Mouse (Mus musculus): ENCODE measurements around the gene Zfp184. TPM values are rescaled to one million over a fixed set of nuclear protein-coding genes. Genes with fewer than 3 reads are reported as not detected.

The Zfp184 gene
- polyA plus RNA-seq, 1 experiment, result 1.4 TPM

DNA sequence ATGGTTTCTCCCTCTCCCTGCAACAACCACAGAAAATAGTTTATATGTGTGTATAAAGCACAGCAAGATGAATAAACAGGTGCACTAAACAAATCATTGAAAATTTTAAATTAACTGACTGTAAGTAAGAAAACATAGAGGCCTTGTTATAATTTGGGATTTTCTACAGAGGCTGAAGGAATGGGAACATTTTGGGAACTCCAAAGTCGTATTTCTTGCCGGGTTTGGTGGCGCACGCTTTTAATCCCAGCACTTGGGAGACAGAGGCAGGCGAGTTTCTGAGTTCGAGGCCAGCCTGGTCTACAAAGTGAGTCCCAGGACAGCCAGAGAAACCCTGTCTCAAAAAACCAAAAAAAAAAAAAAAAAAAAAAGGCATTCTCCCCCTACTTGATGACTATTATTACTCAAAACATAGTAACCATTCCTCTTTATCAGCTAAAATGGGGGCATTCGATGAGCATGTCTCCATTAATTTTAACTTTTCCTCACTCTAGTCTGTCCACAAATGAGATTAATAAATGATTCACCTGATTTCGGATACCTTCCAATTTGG lies 24.1 kb upstream of the Zfp184 start:
- no peak for DNase-seq (ENCODE audit: low read depth)

DNA sequence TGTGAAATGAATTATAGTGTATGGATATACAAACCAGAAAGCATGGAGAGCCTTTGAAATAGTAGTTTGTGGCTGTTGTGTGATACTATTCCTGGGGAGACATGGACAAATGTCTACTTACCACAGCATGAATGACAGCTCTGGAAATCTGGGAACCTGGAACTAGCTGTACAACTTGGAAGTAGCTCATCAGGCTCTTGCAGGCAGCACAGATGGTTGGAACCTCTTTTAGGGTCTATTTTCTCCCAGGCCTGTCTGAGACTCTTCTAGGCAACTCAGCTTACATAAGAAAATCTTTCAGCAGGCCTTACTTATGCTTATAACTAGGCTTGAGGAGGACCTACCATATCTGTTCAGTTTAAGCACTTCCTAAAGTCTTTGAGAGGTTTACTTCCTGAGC lies 21.5 kb upstream of the Zfp184 start:
- DNase-seq (ENCODE audit: low read depth), result no peak

DNA sequence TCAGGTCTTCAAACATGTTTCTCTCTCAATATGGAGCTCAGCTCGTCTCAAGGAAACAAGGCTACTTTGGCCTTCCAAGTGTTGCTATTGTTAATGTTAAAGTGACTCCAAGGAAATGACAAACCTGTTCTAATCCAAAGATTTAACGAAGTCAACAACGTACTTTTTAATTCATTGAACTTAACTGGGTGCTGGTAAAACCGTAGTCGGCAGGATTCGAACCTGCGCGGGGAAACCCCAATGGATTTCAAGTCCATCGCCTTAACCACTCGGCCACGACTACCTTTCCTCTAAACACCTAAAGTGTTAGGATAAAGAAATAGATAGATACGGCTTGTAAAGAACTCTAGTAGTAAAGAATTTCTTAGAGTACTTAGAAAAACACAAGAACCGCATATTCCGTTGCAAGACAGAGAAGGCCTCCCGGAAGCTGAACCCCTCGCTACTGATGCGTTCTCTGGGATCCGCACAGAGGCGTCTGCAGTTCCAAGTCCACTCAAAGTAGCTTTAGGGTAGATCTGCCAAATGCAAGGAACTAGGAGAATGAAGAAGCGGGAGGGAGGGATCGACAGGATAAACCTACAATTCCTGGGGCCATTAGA lies 20.1 kb upstream of the Zfp184 start:
- no peak for DNase-seq (ENCODE audit: low read depth)

DNA sequence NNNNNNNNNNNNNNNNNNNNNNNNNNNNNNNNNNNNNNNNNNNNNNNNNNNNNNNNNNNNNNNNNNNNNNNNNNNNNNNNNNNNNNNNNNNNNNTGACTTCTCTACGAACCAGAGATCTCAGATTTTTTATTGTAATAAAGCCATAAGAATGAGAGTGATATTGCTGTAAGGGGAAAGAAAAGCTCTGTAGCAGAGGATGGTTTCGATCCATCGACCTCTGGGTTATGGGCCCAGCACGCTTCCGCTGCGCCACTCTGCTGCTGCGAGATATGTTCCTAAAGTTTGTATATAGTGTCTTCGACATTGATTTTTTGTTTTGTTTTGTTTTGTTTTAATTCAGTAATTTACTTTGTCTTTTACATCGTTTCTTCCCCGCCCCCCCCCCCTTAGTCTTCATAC lies 13.9 kb upstream of the Zfp184 start:
- no peak for DNase-seq (ENCODE audit: low read depth)

DNA sequence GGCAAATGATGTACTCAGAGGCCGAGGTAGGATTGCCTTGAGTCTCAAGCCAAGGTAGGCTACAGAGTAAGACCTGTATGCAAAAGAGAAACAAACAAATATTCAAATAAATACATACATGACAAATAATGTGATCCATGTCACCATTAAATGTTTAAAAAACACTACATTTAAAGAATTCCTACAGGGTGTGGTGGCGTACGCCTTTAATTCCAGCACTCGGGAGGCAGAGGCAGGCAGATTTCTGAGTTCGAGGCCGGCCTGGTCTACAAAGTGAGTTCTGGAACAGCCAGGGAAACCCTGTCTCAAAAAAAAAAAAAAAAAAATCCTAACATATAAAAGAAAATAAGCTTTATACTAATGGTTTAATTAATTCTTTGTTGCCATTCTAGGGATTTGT lies 13.2 kb upstream of the Zfp184 start:
- DNase-seq (ENCODE audit: low read depth), result no peak

DNA sequence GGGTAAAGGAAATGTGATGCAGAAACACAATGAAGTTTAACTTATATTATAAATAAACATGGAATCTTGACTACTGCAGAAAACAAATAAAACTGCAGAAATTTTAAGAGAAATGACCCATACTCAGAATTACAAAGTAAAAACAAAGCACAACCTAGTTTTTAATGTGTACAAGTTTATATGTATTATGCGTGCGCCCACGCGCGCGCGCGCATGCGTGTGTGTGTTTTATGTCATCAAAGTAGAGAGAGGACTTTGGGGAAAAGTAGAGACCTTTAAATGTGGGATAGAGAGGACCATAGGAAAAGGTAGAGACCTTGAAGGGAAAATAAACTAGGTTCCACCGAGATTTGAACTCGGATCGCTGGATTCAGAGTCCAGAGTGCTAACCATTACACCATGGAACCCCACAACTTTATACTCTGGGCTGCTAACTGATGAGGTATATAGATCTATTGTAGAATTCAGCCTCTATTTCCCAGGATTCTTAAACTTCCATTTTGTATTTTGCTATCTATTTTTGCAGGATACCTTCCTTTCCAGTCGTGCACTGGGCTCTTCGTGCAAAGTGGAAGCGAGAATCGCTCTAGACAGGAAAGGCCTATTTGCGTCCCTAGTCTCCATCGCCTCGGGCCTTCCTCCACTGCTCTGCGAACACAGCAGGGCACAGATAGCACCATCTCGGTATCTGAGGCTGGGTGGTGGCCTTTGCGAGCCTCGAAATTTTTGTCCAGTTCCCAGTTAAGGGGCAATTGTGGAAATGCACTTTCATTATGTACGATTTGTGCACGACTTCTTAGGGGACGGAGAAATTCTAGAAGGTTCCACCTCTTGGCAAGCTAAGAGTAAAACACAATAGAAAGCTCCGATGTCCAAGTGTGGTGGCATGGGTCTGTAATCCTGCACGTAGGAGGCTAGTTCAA lies 11.0 kb upstream of the Zfp184 start:
- DNase-seq (ENCODE audit: low read depth), result no peak

DNA sequence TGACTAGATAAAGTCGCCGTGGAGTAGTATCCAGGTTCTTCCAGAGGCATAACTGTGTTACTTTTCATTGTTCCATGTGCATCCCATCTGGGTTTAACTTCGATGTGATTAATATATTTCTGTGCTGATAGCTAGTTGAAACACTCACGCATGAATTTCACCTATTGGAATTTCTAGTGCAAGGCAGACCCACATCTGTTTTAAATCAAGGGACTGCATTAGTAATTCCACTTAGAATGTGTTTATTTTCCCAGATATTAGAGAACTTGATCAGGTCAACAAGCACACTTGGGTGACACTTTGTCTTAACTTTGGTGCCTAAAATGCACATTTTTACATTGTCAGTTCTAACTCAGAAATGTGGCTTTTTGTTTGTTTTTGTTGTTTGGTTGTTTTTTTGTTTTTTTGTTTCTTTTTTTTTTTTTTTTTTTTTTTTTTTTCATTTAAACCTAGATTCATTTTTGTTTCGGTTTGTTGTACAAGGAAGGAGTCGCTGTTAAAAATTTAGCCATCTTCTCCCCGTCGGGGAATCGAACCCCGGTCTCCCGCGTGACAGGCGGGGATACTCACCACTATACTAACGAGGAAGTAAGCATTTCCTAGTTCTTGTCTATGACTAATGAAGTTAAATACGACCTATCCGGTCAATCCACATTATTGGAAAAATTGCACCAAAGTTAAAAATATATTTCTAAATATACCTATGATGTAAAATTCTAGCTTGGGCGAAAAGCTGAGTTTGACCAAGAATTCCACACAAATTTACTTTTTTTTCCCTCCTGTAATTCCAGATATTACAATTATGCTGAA lies 9.7 kb upstream of the Zfp184 start:
- no peak for DNase-seq (ENCODE audit: low read depth)

DNA sequence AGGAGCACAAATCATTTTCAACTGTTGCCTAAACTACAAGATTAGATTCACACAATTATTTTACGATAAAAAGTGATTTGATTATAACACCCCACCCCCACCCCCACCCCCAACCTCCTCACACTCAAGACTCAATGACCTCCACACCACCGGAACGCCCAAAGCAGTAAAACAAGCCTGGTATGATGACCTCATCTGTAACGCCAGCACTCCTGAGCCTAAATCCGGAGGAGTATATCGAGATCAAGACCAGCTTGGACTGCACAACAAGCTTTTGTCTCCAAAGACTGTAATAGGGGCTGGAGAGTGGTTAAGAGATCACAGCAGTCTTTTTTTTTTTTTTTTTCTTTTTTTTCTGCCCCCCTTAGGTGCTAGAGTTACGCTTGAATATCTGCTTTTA lies 9.1 kb upstream of the Zfp184 start:
- no peak for DNase-seq (ENCODE audit: low read depth)

DNA sequence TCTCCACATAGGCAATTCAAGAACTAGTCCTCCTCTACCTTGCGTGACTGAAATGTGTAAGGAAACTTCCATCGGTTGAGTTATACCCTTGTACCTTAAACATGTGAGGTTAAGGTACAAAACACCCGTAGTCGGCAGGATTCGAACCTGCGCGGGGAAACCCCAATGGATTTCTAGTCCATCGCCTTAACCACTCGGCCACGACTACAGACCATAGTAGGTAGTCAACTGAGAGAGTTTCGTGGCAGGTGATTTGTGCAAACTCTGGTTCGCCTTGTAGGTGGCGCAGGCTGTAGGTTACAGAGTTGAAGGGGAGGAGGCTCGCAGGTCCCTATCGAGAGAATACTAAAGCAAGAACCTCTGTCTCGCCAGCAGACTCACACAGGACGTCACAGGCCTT lies 7.9 kb upstream of the Zfp184 start:
- DNase-seq (ENCODE audit: low read depth), result no peak

DNA sequence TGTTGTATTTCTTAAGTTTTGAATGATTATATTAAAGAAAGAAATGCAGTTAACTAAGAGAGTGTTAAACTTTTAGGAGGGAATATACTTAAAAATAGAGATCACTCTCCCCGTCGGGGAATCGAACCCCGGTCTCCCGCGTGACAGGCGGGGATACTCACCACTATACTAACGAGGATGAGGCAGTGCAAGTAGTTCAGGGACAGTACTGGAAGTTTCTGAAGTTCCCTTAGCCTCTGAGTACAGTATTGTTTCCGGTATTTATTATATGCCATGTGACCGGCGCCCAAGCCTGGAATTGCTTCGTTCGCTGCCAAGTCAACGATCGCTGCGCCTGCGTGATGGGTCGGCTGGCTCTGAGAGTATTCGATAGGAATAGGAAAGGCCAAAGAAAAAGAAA lies 4.7 kb upstream of the Zfp184 start:
- no peak for DNase-seq (ENCODE audit: low read depth)

DNA sequence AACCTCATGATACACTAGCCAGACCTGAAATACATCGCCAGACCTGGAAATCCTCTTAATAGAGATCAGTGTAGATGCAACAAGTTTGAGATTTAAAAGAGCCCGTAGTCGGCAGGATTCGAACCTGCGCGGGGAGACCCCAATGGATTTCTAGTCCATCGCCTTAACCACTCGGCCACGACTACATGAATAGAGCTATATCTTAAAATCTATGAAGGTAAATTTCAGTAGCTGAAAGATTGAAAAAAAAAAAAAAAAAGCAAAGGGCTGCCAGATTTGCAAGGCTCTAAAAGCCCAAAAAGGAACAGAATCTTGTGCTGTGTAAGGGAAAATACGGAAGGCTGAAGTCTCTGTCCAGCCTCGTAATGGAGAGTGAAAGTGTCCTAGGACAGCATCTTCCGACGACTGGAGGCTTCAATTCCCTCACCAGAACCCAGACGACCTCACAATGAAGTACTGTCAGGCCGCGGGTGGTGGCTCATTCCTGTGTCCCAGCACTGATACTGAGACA lies 4.0 kb upstream of the Zfp184 start:
- no peak for DNase-seq (ENCODE audit: low read depth)

DNA sequence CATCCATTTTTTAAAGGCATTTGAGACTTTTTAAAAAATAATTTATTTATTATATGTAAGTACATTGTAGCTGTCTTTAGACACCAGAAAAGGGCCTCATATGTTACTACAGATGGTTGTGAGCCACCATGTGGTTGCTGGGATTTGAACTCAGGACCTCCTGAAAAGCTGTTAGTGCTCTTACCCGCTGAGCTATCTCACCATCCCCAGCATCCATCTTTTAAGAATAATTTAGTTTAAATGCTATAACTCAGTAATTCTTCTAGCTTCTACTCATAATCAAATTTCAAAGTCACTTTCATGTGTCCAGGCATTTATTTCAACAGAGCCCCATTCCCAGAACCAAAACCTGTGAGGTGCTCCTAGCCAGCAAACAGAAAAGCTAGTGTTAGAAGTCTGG lies 1.2 kb upstream of the Zfp184 start:
- no peak for DNase-seq (ENCODE audit: low read depth)

DNA sequence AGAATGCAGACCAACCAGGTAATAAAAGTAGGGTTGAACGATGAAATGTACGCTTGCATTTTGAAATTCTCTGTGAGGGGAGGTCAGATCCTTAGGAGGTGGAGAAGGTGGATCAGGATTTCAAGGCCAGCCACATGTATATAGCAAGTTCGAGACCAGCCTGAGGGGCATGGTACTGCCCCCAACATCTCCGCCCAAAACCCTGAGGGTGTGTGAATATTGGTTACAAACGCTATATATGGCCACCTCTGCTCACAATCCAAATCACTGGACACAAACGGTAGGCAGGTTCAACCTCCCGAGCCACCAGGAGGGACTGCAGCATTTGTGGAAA lies 335 bp upstream of the Zfp184 start:
- DNase-seq (ENCODE audit: low read depth), result no peak

DNA sequence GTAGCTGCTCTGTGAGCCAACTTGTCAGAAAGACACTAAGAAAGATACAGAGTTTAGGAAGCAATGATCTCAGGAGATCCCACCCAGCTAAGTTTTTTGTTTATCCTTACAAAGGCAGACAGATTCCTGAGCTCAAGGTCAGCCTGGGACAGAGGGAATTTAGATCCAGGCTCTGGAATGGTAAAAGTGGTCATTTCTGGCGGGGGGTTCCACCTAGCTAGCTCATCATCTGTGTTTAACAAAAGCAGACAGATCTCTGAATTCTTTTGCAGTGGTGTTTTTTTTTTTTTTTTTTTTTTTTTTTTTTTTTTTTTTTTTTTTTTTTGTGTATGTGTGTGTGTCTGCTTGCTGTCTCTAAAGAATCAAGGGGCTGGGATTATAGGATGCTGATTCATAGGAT lies 24.4 kb downstream of the Zfp184 start:
- DNase-seq (ENCODE audit: low read depth), result no peak

DNA sequence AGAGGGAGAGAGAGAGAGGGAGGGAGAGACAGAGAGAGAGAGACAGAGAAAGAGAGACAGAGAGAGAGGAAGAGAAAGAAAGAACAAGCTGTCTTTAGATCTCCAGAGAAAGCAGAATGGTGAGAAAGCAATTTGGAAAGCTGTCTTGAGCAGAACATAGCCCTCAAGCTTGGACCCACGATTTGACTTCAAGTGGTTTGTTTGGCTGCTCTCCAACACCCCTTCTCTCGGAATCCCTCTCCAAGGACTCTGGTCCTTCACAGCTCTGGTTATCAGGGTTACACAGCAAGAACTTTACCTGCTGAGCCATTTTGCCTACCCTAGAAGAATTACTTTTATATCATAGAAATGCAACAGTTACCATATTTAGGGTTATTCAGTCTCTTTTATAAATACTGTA lies 24.9 kb downstream of the Zfp184 start:
- DNase-seq (ENCODE audit: low read depth), result no peak

DNA sequence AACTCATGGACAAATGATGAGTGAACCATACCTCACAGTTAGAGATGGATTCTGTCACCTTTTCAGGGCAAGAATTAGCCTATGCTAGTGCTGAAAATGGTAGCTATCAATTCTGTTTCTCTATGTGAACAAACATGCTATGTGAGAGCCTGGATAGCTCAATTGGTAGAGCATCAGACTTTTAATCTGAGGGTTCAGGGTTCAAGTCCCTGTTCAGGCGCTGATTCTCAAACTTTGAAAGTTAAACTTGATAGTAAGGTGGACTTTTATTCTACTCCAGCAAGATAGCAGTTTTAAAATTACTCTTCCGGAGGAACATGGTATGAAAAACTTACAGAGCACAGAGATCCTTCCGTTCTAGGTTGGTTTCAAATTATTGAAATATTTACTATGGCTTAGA lies 26.7 kb downstream of the Zfp184 start:
- DNase-seq (ENCODE audit: low read depth), result no peak

DNA sequence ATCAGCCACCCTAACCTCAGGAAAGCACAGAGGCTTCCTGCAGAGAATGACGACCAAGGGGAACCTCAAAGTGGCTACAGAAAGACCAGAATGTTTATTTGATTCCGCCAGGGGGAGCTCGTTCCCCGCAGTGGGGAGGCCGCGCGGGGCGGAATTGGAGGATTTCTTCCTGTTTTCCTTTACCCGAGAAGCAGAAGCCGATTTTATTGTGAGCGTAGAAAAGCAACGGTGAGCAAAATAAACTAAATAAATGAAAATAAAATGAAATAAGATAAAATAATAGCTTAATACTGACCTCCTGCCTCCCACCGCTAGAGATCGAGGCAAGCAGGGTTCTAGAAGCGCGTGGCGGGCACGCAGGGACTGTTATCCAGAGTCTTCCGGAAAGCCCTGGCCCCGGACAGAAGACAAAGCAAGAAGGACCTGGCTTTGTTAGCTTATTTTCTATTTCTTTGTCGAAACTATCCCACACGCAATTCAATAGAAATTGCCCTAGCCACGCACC lies 29.4 kb downstream of the Zfp184 start:
- no peak for DNase-seq (ENCODE audit: low read depth)

DNA sequence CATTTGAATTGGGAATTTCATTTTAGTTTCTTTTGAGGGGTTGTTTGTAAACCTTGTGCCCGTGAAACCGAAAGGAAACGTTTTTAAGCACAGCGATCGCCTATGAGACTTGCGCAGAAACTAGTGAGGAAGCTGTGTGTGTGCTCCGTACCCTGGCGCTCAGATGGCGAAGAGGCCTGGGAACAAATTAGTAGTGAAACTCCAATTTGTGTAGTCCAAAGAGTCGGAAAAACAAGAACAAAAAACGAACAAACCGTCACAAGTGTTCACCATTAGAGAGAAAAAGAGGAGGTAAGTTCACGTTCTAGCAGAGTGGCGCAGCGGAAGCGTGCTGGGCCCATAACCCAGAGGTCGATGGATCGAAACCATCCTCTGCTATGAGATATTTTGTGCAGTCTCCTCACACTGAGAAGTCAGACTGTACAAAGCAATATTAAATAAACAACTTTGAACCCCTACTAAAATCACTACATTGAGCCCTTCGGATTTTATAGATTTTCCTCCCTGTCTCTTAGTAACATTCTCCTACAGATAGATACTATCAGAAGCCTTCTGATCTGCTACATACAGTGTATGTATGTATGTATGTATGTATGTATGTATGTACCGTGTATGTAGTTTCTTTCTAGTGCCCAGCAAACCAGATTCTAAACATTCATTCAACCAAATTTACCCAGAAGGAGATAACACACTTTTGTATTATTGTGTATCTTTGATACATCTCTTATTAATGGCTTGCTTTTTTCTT lies 30.0 kb downstream of the Zfp184 start:
- no peak for DNase-seq (ENCODE audit: low read depth)

DNA sequence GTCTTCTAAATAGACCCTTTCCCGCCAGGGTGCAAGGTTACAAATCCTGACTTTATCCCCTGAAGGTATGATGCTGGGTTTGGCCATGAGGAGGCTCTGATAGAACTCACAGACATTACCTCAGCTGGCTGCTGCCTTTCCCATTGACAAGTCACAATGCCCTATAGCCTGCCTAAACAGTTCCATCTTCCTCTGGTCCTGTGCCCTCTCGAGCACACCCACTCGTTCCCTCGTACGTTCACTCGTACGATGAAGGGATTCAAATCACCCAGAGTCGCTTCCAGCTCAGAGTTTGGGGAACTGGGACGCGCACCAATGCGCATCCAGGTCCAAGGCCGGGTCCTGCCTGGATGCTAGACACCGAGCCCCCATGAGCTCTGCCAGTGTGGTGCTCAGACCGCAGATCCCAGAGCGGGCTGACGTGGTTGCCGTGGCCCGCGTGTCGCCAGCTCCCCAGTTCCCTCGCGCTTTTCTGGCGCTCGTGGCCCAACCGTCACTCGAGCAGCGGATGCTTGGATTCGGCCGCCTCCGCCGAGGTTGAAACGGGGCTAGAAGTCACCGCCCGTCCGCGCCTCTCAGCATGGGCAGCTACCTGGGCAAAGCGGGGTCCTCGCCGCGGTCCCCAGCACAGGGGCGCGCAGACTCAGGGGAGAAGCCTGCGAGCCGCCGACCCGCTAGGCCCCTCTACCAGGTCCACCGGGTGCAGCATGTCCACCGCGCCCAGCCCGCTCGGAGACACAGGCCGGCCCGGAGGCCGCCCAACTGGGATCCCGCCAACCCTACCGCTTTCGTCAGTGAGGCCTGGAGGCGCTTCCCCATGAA lies 36.3 kb downstream of the Zfp184 start, which contains the start of gene Pom121l2:
Pom121l2 (plus strand) TSS at position 214 of the 822 bp plus-strand sequence.
- DNase-seq (ENCODE audit: low read depth), result no peak

DNA sequence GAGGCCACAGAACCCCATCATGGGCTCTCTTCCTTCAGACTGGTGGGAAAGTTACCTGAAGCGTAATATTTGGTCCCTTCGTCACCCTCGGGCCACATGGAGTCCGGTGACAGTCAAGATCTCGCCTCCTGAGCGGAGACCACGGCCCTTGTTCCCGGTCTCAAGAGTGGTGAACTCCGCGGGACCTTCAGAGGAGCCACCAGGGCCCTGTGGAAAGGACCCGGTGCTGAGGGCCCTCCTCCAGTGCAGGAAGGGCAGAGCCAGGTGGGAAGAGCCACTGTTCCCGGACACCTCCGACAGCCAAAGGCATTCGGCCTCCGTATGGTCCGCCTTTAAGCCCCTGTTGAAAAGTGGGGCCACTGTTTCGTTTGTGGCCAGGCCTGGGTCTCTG lies 36.9 kb downstream of the Zfp184 start:
- DNase-seq (ENCODE audit: low read depth), result no peak

Data from gonadal fat pad, adult 2 months (tissue).